Mouse (Mus musculus): Measurements from ENCODE around the gene Zdhhc5. TPM values are rescaled to one million over a fixed set of nuclear protein-coding genes. Genes with fewer than 3 reads are reported as not detected.
"Not testable (repeated sequence)": the region's sequence is repeated elsewhere in the genome, so short reads cannot be mapped to it uniquely, and the experiment has no call there.

Gene Zdhhc5
- polyA plus RNA-seq, 1 experiment from 2014 or later: 15.8 TPM

DNA sequence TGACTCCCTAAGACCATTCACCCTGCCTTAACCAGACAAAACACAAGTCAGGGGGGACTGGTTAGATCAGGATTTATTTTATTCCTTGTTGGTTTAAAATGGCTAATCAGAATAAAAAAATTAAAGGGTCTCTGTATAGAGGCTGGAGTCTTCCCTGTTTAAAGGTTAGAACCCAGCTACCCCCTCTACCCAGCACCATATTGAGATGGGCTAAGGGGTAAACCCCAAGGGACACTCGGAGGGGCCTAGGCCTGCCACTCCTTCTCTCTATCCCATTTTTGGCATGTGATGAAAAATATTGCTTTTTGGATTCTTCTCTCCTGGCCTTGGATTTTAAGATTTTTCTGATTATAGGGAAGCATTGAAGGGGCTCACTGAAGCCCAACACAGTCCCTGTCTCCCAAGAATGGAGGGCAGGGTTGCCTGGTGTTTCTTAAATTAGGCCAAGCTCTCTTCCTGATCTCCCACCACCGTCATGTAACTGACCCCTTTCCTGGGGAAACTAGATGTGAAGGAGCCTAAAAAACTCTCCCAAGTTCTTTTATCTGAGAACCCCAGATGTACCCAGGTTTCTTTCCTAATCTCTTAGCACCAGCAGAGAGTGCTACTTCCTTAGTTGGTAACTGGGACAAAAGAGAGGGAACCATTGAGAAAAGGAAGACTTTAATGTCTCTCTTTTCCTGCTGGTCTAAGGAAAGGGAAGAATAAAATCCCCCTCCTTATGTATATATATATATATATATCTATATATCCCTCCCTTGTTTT, 26.7 kb downstream of the Zdhhc5 start:
- ATAC-seq (ENCODE audit: low read depth) (peak; percentile 44), DNase-seq (no peak)
- H3K27ac ChIP-seq: 0 out of 2 replicates have a peak overlapping the region, but pooled peaks have one; percentile 30
- peaks cover 25% of the 10 kb centered on the region for H3K4me1 ChIP-seq (replicated peaks)
- H3K9me3 ChIP-seq (replicated peaks): no peaks in the 10 kb centered on the region
- H3K4me2 ChIP-seq: no peak overlapping the region
- H3K27me3 ChIP-seq: no peaks in the 10 kb centered on the region
- no peak overlapping the region for H3K9ac ChIP-seq
- peaks cover 93% of the 10 kb centered on the region for H3K36me3 ChIP-seq
- H3K4me3 ChIP-seq (replicated peaks): no peak overlapping the region
- 57% methylated on average over 2 of the region's 2 CpGs for WGBS (ENCODE audit: insufficient replicate concordance)

DNA sequence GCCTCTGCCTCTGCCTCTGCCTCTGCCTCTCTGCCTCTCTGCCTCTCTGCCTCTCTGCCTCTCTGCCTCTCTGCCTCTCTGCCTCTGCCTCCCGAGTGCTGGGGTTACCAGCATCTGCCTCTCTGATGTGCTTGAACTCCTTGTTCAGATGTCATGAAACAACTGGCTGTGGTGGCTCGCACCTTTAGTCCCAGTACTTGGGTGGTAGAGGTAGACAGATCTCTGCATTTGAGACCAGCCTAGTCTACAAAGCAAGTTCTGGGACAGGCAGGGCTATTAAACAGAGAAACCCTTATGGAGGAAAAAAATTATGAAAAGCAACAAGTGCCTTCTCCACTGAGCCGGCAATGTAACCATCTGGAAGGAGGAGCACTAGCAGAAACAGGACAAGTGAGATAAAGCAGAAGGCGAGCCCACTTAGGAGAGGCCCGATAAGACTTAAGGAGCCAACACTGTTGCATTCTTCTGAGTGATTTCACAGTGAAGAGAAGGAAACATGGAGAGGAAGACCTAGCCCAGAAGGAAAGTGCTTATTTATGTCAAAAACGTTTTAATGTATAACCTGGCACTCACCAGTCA, 32.3 kb downstream of the Zdhhc5 start:
- Histone ChIP-seq H3K4me1 (replicated peaks) (peaks cover 41% of the 10 kb centered on the region), H3K27ac (peak overlapping the region; percentile 99), H3K9me3 (replicated peaks) (no peaks in the 10 kb centered on the region), H3K27me3 (no peaks in the 10 kb centered on the region), H3K9ac (peak overlapping the region; percentile 73), H3K4me2 (peak overlapping the region; percentile 69), H3K36me3 (peaks cover 50% of the 10 kb centered on the region), H3K4me3 (replicated peaks) (peak overlapping the region; percentile 45)
- peak; percentile 62 for ATAC-seq (ENCODE audit: low read depth)
- peak; percentile 68 for DNase-seq
- WGBS (ENCODE audit: insufficient replicate concordance): 19% methylated on average over 6 of the region's 6 CpGs

DNA sequence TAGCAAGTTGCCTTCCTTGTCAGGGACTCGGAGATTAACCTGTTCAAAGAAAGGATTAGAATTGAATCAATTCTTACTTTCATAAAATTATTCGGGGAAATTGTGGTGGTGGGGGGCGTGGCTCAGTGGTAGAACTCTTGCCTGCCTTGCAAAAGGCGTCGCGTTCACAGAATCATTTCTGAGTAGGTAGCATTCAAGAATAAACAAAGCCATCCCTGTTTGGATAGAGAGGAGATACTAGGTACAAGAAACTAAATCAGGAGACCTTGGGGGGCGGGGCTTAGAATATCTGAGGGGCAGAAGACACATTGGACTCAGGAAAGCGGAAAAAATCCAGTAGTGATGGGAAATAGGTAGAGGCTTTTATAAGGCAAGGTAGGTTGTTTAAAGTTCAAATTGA, 36.0 kb downstream of the Zdhhc5 start, which contains the start of gene Tmx2:
Gene Tmx2, minus strand, starts transcription at position 125 of the 400 bp plus-strand sequence.
- Histone ChIP-seq H3K4me2 (peak within 1 kb of the TSS; percentile 73), H3K27ac (peak within 1 kb of the TSS; percentile 84), H3K27me3 (no peaks in the 10 kb centered on the region), H3K9ac (peak within 1 kb of the TSS; percentile 87), H3K4me3 (replicated peaks) (peak within 1 kb of the TSS; percentile 83), H3K36me3 (peaks cover 33% of the 10 kb centered on the region), H3K9me3 (replicated peaks) (no peaks in the 10 kb centered on the region), H3K4me1 (replicated peaks) (peaks cover 52% of the 10 kb centered on the region)
- ATAC-seq (ENCODE audit: low read depth) (no peak), DNase-seq (no peak)
- WGBS (ENCODE audit: insufficient replicate concordance): 9% methylated on average over 8 of the region's 8 CpGs

DNA sequence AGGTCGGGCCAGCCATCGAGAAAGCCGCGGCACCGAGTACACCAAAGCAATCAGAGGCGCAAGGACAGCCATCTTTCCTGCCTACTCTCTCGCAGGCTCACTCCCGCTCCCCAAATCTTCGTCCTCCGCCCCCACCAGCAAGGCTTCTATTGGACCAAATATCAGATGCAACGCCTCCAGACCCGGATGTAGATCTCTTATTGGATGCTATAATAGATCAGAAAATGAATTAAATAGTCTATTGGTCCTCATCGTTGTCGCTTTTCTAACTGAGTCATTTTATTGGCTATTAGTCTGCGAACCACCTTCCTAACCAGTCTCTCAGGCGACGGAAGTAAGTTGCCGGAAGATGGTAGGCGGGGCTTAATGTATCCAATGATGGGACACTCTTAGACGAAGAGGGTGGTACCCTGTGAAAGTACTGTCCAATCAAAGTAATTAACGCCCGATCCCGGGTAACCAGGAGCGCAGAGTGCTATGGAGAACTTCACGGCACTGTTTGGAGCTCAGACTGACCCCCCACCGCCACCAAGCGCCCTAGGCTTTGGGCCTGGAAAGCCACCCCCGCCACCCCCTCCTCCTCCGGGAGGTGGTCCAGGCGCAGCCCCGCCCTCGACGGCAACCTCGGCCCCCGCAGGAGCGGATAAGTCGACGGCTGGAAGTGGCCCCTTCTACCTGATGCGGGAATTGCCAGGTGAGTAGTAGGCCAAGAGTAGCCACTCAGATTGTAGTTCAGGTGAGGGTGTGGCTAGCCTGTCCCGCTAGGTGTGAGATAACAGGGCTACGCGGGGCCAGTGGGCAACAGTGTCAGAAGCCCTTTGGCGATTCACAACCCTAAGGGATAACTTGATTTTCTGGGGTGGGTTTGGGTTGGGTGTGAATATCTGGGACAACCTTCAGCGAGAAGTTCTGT, 36.8 kb downstream of the Zdhhc5 start, which contains the start of the genes Gm28635 and Med19:
Gene Gm28635, minus strand, starts transcription at position 74 of the 913 bp plus-strand sequence.
Gene Med19, plus strand, starts transcription at position 435 of the 913 bp plus-strand sequence.
- under 1% methylated on average over 44 of the region's 44 CpGs for WGBS (ENCODE audit: insufficient replicate concordance)
- Histone ChIP-seq H3K27me3 (no peaks in the 10 kb centered on the region), H3K36me3 (peaks cover 37% of the 10 kb centered on the region), H3K27ac (peak within 1 kb of the TSS; percentile 84), H3K4me2 (peak within 1 kb of the TSS; percentile 76), H3K9ac (peak within 1 kb of the TSS; percentile 87), H3K4me3 (replicated peaks) (peak within 1 kb of the TSS; percentile 83), H3K4me1 (replicated peaks) (peaks cover 45% of the 10 kb centered on the region), H3K9me3 (replicated peaks) (no peaks in the 10 kb centered on the region)
- DNase-seq (peak; percentile 93), ATAC-seq (ENCODE audit: low read depth) (peak; percentile 95)

DNA sequence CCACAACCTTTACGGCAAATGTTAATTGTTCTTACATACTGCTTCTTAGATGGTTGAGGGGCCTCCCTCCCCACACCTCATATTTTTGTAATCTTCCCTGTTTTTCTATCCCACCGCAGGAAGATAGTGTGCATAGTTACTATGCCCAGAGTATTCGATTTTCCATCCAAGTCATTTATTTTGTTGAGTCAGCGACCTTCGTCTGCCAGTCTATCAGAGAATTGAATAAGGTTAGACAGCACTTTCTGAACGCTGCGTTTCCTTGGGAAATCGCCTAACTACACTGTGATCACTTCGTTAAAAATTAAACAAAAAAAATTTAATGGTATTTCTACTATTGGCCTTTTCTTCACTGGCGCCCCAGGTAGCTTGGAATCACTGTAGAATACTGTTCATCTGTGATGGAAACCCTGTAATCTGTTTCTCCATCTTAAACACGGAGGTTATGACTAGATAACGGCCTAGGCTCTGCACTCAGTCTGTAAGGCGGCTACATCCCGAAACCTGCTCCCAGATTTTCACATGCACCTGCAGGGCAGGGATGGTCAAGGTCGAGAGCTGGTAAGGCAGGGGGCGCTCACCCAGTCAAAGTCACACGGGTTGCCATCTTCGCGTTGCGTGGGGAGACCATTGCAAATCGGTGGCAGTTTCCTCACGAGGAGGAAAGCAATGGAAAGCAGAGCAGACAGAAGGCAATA, 37.6 kb downstream of the Zdhhc5 start:
- peak overlapping the region; percentile 77 for H3K9ac ChIP-seq
- peak; percentile 43 for ATAC-seq (ENCODE audit: low read depth)
- H3K4me1 ChIP-seq (replicated peaks): peaks cover 42% of the 10 kb centered on the region
- H3K36me3 ChIP-seq: peaks cover 45% of the 10 kb centered on the region
- no peak for DNase-seq
- H3K9me3 ChIP-seq (replicated peaks): no peaks in the 10 kb centered on the region
- no peaks in the 10 kb centered on the region for H3K27me3 ChIP-seq
- H3K4me3 ChIP-seq (replicated peaks): peak overlapping the region; percentile 71
- peak overlapping the region; percentile 71 for H3K27ac ChIP-seq
- peak overlapping the region; percentile 76 for H3K4me2 ChIP-seq
- WGBS (ENCODE audit: insufficient replicate concordance): 8% methylated on average over 22 of the region's 22 CpGs

DNA sequence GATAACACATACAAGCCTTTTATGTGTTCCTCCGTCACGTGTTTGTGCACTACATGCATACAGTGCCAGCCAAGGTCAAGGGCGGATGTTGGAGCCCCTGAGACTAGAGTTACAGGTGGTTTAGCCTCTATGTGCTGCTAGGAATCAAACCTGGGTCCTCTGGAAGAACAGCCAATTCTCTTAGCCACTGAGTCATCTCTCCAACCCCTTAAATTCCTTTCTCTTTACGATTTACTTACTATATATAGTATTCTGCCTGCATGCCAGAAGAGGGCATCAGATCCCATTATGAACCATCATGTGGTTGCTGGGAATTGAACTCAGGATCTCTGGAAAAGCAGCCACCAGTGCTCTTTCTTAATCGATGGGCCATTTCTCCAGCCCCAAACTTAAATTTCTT, 43.4 kb downstream of the Zdhhc5 start:
- H3K4me2 ChIP-seq: peak overlapping the region; percentile 95

DNA sequence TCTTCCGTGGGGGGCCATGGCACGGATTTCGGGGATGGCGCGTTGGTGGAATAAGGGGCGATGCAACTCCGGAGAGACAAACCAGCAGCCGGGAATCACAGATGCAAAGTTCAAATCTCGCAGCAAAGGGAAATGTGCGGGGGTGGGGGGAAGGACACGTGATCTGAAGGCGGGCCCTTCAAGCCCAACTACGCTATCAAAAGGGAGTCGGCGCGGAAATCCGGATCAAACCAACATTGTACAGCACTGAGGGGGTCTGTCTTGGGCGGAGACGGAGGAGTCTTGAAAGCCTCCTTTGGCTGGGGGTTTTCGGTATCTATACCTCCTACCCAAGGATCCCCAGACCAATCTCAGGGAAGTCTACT, 44.4 kb downstream of the Zdhhc5 start, which contains the start of gene Selenoh:
Gene Selenoh, minus strand, starts transcription at position 202 of the 365 bp plus-strand sequence.
- peaks cover 22% of the 10 kb centered on the region for H3K4me1 ChIP-seq (replicated peaks)
- H3K36me3 ChIP-seq: peaks cover 41% of the 10 kb centered on the region
- no peaks in the 10 kb centered on the region for H3K27me3 ChIP-seq
- DNase-seq: peak; percentile 80
- WGBS (ENCODE audit: insufficient replicate concordance): under 1% methylated on average over 20 of the region's 20 CpGs
- H3K9me3 ChIP-seq (replicated peaks): no peaks in the 10 kb centered on the region
- peak within 1 kb of the TSS; percentile 88 for H3K27ac ChIP-seq
- H3K4me2 ChIP-seq: peak within 1 kb of the TSS; percentile 95
- H3K4me3 ChIP-seq (replicated peaks): peak within 1 kb of the TSS; percentile 92
- peak within 1 kb of the TSS; percentile 92 for H3K9ac ChIP-seq
- peak; percentile 89 for ATAC-seq (ENCODE audit: low read depth)

More for the DNA sequence above, 43.4 kb downstream of the Zdhhc5 start:
- not testable (repeated sequence) for H3K4me3 ChIP-seq (replicated peaks); H3K9me3 ChIP-seq (replicated peaks); H3K9ac ChIP-seq; ATAC-seq (ENCODE audit: low read depth); DNase-seq; H3K27me3 ChIP-seq
- Histone ChIP-seq H3K36me3 (peaks cover 46% of the 10 kb centered on the region), H3K27ac (peak overlapping the region; percentile 88; the same call in 1 of the 2 replicates), H3K4me1 (replicated peaks) (peaks cover 30% of the 10 kb centered on the region)
- WGBS (ENCODE audit: insufficient replicate concordance): 73% methylated on average over 4 of the region's 5 CpGs

DNA sequence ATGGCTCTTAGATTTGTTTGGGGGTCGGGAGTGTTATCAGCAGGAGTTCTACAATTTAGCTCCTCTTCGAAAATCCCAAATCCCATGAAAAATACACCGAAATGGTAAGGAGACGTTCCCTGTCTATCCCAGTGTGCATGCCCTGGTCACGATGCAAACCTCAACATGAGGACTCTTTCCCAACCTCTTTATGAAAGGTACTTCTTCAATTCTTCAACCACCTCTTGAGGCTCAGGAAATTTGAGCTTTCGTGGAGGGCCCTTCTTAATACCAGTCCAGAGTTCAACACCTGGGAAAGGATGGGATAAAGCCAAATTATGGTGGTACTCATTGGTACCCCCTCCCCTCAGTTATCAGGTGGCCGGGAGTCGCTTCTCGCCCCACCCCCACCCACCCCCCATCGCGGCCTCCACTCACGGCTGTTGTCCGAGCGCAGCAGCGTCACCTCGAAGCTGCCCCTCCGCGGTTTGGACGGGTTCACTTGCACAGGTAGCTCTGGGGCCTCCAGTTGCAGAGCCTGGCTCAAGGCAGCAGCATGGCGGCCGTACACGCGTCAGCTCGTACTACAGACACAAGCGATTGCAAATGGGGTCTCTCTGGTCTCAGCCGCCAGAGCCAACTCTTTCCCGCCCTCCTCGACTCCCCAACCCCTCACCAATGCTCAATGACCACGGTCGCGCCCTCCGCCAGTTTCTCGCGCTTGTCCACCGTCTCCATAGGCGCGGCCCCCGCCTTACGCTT, 45.0 kb downstream of the Zdhhc5 start:
- no peaks in the 10 kb centered on the region for H3K27me3 ChIP-seq
- peak overlapping the region; percentile 88 for H3K27ac ChIP-seq
- WGBS (ENCODE audit: insufficient replicate concordance): 3% methylated on average over 39 of the region's 39 CpGs
- peak overlapping the region; percentile 92 for H3K4me3 ChIP-seq (replicated peaks)
- ATAC-seq (ENCODE audit: low read depth) (peak; percentile 65), DNase-seq (no peak)
- H3K9ac ChIP-seq: peak overlapping the region; percentile 92
- H3K9me3 ChIP-seq (replicated peaks): no peaks in the 10 kb centered on the region
- peaks cover 35% of the 10 kb centered on the region for H3K36me3 ChIP-seq
- H3K4me1 ChIP-seq (replicated peaks): peaks cover 22% of the 10 kb centered on the region
- H3K4me2 ChIP-seq: peak overlapping the region; percentile 95

DNA sequence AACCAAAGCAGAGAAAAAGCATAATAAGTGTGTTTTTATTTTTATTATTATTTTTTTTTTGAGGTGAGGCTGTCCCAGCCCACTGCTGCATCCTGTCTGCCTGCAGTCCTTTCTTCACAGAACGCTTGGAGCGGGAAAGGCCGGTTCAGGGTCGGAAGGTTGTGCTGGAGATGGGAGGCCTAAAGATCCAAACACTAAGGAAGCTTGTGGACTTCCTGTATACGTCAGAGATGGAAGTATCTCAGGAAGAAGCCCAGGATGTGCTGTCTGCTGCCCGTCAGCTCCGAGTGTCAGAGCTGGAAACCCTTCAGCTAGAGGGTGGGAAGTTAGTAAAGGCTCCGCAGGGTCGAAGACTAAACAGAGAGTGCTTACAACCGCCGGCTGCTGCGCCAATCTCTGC, 48.9 kb downstream of the Zdhhc5 start:
- no peak overlapping the region for H3K9ac ChIP-seq
- H3K4me3 ChIP-seq (replicated peaks): no peak overlapping the region
- no peak for ATAC-seq (ENCODE audit: low read depth)
- H3K9me3 ChIP-seq (replicated peaks): no peaks in the 10 kb centered on the region
- H3K4me1 ChIP-seq (replicated peaks): peaks cover 20% of the 10 kb centered on the region
- 39% methylated on average over 12 of the region's 12 CpGs for WGBS (ENCODE audit: insufficient replicate concordance)
- no peak overlapping the region for H3K4me2 ChIP-seq
- peaks cover 10% of the 10 kb centered on the region; the same call in 1 of the 2 replicates for H3K36me3 ChIP-seq
- H3K27me3 ChIP-seq: no peaks in the 10 kb centered on the region
- DNase-seq: no peak
- peak overlapping the region; percentile 45; the same call in 1 of the 2 replicates for H3K27ac ChIP-seq

DNA sequence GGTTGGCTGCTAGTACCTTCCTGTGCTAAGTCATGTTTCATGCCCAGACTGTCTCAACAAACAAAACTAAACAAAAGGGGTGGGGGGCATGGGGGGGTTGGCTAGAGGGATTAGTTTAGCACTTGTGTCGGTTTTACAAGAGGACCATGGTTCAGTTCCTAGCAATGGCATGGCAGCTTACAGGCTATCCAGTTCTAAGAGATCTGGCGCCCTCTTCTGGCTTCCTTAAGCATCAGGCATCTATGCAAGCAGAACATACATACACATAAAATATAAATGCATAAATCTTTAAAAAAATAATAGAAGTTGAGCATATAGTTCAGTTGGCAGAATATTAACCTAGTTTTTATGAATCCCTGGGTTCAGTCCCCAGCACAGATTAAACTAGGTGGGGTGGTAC, 52.1 kb downstream of the Zdhhc5 start:
- no peak; the same call in 1 of the 2 replicates for ATAC-seq (ENCODE audit: low read depth)
- no peaks in the 10 kb centered on the region for H3K36me3 ChIP-seq
- no peak overlapping the region for H3K4me2 ChIP-seq

More for the DNA sequence above, 52.1 kb downstream of the Zdhhc5 start:
- Histone ChIP-seq H3K27me3 (no peaks in the 10 kb centered on the region), H3K9me3 (replicated peaks) (no peaks in the 10 kb centered on the region), H3K27ac (no peak overlapping the region), H3K9ac (no peak overlapping the region), H3K4me1 (replicated peaks) (no peaks in the 10 kb centered on the region; the same call in 1 of the 2 replicates), H3K4me3 (replicated peaks) (no peak overlapping the region)
- DNase-seq: peak; percentile 47
- WGBS (ENCODE audit: insufficient replicate concordance): 23% methylated on average over 2 of the region's 2 CpGs

All from liver, embryonic 13.5 days (tissue).